Mouse (Mus musculus) CH12F3 (cell line): ENCODE data around the gene Vmn1r77.
"Not testable (repeated sequence)": the region's sequence is repeated elsewhere in the genome, so short reads cannot be mapped to it uniquely, and the experiment has no call there.

Experiments used
- in situ Hi-C: fragments of 300-500 bp; cut with MboI; formaldehyde crosslinking; loops from 2 replicates; pipeline ENCODE4 v1.14.3; 2020; ENCODE audit warnings: low sequenced_read_pairs

The Vmn1r77 gene

GRCm38 (mm10) chr7:12036452-12036851 is at the start of gene Vmn1r77:
TSS of gene Vmn1r77 (plus strand) at chr7:12036752.
- in situ Hi-C loops, result not testable (repeated sequence)

DNA sequence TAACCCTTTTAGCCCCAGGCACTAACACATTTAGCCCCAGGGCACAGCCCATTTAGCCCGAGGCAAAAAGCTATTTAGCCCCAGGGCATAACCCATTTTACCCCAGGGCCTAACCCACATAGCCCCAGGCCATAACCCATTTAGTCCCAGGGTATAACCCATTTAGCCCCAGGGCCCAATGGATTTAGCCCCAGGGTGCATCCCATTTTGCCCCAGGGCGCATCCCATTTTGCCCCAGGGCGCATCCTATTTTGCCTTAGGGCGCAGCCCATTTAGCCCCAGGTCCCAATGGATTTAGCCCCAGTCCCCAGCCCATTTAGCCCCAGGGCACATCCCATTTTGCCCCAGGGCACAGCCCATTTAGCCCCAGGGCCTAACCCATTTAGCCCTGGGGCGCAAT is 25.1 kb upstream of the Vmn1r77 start:
- in situ Hi-C loops, result not testable (repeated sequence)

DNA sequence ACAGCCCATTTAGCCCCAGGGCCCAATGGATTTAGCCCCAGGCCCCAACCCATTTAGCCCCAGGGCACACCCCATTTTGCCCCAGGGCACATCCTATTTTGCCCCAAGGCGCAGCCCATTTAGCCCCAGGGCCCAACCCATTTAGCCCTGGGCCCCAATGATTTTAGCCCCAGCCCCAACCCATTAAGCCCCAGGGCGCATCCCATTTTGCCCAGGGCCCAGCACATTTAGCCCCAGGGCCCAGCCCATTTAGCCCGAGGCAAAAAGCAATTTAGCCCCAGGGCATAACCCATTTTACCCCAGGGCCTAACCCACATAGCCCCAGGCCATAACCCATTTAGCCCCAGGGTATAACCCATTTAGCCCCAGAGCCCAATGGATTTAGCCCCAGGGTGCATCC is 24.2 kb upstream of the Vmn1r77 start:
- in situ Hi-C loops, result not testable (repeated sequence)

DNA sequence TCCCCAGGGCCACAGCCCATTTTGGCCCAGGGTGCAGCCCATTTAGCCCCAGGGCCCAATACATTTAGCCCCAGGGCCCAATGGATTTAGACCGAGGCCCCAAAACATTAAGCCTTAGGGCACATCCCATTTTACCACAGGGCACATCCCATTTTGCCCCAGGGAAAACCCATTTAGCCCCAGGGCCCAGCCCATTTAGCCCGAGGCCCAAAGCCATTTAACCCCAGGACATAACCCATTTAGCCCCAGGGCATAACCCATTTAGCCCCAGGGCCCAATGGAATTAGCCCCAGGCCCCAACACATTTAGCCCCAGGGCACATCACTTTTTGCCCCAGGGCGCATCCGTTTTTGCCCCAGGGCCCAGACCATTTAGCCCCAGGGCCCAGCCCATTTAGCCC is 23.4 kb upstream of the Vmn1r77 start:
- in situ Hi-C loops, result no loop called here

DNA sequence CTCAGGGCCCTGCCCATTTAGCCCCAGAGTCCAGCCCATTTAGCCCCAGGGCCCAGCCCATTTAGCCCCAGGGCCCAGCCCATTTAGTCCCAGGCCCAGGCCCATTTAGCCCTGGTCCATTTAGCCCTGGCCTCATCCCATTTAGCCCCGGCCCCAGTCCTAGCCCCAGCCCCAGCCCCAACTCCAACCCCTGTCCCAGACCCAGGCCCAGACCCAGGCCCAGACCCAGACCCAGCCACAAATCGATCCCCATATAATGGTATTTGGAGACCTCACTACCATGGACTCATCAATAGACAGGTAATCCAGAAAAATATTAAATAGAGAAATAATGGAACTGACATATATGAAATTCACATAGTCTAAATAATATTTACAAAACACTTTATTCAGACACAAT is 18.7 kb upstream of the Vmn1r77 start:
- in situ Hi-C loops, result not testable (repeated sequence)

DNA sequence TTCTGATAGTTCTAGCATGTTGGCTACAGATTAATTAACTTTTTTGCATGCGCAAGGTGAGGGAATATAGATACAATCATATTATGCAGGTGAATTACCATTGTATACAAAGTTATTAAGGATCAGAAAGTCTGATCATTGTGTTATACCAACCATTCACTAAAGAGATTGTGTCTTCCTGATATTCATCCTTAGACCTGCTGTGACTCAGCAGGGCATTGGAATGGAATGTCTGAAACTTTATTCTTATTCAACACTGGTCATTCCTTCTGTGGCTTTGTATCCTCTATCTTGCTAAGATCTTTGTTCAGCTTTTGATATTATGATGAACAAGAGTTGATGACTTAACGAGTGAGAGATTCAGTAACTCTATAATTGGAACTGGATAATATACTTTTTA is 4.1 kb downstream of the Vmn1r77 start:
- in situ Hi-C loops, result no loop called here
